Mouse (Mus musculus) bone marrow macrophage, adult 2 months (primary cell): ENCODE results near the gene Ank3.

Source experiments
- CTCF ChIP-seq: IDR thresholded peaks from 2 replicates; pipeline ENCODE4 v1.5.1; 2012; ENCODE audit warnings: low read depth, mild to moderate bottlenecking, low read length, moderate library complexity
- POLR2A ChIP-seq: IDR thresholded peaks from 2 replicates; pipeline ENCODE4 v1.6.1; 2012; ENCODE audit warnings: mild to moderate bottlenecking, low read depth, low read length, borderline replicate concordance

DNA sequence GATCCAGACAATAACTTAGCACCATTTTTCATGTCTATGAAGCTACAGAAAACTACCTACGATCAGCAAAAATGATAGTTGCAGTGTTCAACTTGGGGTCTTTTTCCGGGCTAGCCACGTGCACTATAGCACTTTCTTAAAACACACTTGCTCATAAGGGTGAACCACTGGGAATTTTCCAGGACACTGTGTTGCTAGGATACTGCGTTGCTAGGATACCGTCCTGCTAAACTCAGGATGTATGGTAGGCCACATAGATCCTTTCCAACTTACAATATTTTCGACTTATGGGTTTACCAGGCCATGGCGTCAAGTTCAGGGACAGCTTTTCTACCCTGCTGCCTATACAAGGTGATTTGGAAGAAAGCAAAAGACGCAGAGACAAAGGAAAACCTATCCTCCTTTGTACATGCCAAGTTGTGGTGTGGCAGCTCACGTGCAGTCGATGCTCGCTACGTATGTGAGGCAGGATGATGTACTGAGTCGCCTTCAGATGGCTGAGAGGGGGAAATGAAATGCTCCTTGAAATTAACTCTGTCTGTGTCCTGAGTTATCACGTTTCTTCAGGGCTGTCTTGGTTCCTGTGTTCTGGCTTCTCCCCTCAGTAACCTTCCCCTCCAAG is 404.7 kb downstream of the Ank3 start:
- TF ChIP-seq CTCF (no peak), POLR2A (no peak)
